ENCODE assay signal across 17 mouse cellular contexts in genomic region chr17:29181751-29182150, GRCm38 (mm10). TPM values are rescaled to one million over a fixed set of nuclear protein-coding genes. Genes with fewer than 3 reads are reported as not detected.
"Had no signal": no experiment of that assay in that cellular context is flagged by ENCODE, and none has a peak within 500 bp of the region (broad histone marks: within the 10 kb centered on the region; RNA-seq: fewer than 3 reads in every experiment).

No protein-coding gene starts in this region.

- H3K4me2 ChIP-seq: liver, embryonic 15.5 days; lung, embryonic 15.5 days; midbrain, embryonic 11.5 days; midbrain, embryonic 15.5 days had no signal

- H3K4me1 ChIP-seq: liver, embryonic 15.5 days had no signal

- H3K4me3 ChIP-seq: layer of hippocampus, adult 2 months; left cerebral cortex, adult 2 months; liver, embryonic 15.5 days; lung, embryonic 15.5 days; megakaryocyte, embryonic 14.5 days; midbrain, embryonic 15.5 days had no signal

- H3K36me3 ChIP-seq: liver, embryonic 15.5 days; lung, embryonic 15.5 days; midbrain, embryonic 15.5 days had no signal

- DNase-seq: kidney, adult 2 months; kidney, postnatal 25 days; layer of hippocampus, postnatal 36 days; lung, adult 18-20 months; lung, postnatal 10 days; lung, postnatal 36 days; thymus, adult 18-20 months; thymus, postnatal 36 days had no signal

- H3K27me3 ChIP-seq: liver, embryonic 15.5 days; lung, embryonic 15.5 days; midbrain, embryonic 15.5 days had no signal

- H3K27ac ChIP-seq: kidney, postnatal 0 days; layer of hippocampus, adult 2 months; left cerebral cortex, adult 2 months; liver, embryonic 15.5 days; lung, embryonic 15.5 days; midbrain, embryonic 15.5 days had no signal

- ATAC-seq: midbrain, embryonic 15.5 days had no signal

- H3K9me3 ChIP-seq: liver, embryonic 15.5 days; lung, embryonic 15.5 days; megakaryocyte, embryonic 14.5 days; midbrain, embryonic 15.5 days had no signal

- H3K9ac ChIP-seq: liver, embryonic 15.5 days; lung, embryonic 15.5 days; midbrain, embryonic 15.5 days had no signal

RNA-seq across cellular contexts. Expression of gene Cpne5, which starts 56.2 kb away (rescaled TPM):
- total RNA-seq: liver, adult 2 months had no signal
- polyA plus RNA-seq: liver, adult 2 months had no signal
